34 mouse cellular contexts compared by ENCODE assay signal in the genomic region with DNA sequence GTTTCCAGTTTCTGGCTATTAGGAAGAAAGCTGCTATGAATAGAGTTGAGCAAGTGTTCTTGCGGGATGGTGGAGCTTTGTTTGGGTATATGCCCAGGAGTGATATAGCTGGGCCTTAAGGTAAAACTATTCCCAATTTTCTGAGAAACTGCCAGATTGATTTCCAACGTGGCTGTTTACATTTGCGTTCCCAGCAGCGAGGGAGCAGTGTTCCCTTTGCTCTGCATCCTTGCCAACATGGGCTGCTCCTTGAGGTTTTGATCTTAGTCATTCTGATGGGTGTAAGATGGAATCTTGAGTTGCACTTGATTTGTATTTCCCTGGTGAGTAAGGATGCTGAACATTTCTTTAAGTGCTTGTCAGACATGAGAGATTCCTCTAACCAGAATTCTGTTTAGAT.
"Had no signal": no experiment of that assay in that cellular context is flagged by ENCODE, and none has a peak within 500 bp of the region (broad histone marks: within the 10 kb centered on the region; RNA-seq: fewer than 3 reads in every experiment).

No protein-coding gene starts in this region.

- H3K9ac ChIP-seq: heart, embryonic 12.5 days; heart, embryonic 13.5 days; heart, embryonic 15.5 days; hindbrain, embryonic 12.5 days; hindbrain, embryonic 13.5 days; hindbrain, embryonic 14.5 days; hindbrain, embryonic 15.5 days; intestine, embryonic 15.5 days; kidney, embryonic 15.5 days had no signal

- H3K36me3 ChIP-seq: heart, embryonic 12.5 days; heart, embryonic 13.5 days; heart, embryonic 15.5 days; hindbrain, embryonic 10.5 days; hindbrain, embryonic 12.5 days; hindbrain, embryonic 13.5 days; hindbrain, embryonic 15.5 days; intestine, embryonic 15.5 days; kidney, embryonic 15.5 days had no signal

- H3K27me3 ChIP-seq: heart, embryonic 13.5 days; heart, embryonic 15.5 days; hindbrain, embryonic 12.5 days; hindbrain, embryonic 13.5 days; intestine, embryonic 15.5 days; kidney, embryonic 15.5 days had no signal

- ATAC-seq: hindbrain, embryonic 16.5 days; hindbrain, postnatal 0 days; inflammation-experienced regulatory T-cells, adult 6 months; intestine, embryonic 15.5 days; intestine, embryonic 16.5 days; intestine, postnatal 0 days had no signal

- H3K4me2 ChIP-seq: heart, embryonic 11.5 days; heart, embryonic 12.5 days; heart, embryonic 13.5 days; heart, embryonic 15.5 days; hindbrain, embryonic 12.5 days; hindbrain, embryonic 13.5 days; hindbrain, embryonic 14.5 days; hindbrain, embryonic 15.5 days; intestine, embryonic 15.5 days; kidney, embryonic 15.5 days had no signal

- DNase-seq: heart, postnatal 10 days; heart, postnatal 14 days; heart, postnatal 36 days; heart, postnatal 4 days; kidney, adult 11 months; kidney, adult 18-20 months; kidney, adult 2 months; kidney, adult 8-10 months; kidney, adult 9 months; kidney, postnatal 10 days; kidney, postnatal 14 days; kidney, postnatal 25 days; kidney, postnatal 36 days; kidney, postnatal 4 days; layer of hippocampus, adult 9-11 months; layer of hippocampus, postnatal 36 days had no signal

- H3K27ac ChIP-seq: heart, embryonic 13.5 days; heart, embryonic 15.5 days; hindbrain, embryonic 10.5 days; hindbrain, embryonic 12.5 days; hindbrain, embryonic 13.5 days; hindbrain, embryonic 14.5 days; hindbrain, embryonic 15.5 days; hindbrain, postnatal 0 days; intestine, embryonic 15.5 days; kidney, embryonic 15.5 days; kidney, postnatal 0 days; layer of hippocampus, adult 2 months had no signal

- H3K9me3 ChIP-seq: heart, embryonic 12.5 days; heart, embryonic 13.5 days; heart, embryonic 15.5 days; hindbrain, embryonic 10.5 days; hindbrain, embryonic 12.5 days; hindbrain, embryonic 13.5 days; hindbrain, embryonic 15.5 days; intestine, embryonic 15.5 days; kidney, embryonic 15.5 days had no signal

- H3K4me3 ChIP-seq: heart, embryonic 12.5 days; heart, embryonic 13.5 days; heart, embryonic 15.5 days; hindbrain, embryonic 10.5 days; hindbrain, embryonic 12.5 days; hindbrain, embryonic 13.5 days; hindbrain, embryonic 15.5 days; intestine, embryonic 15.5 days; kidney, embryonic 15.5 days; layer of hippocampus, adult 2 months had no signal

- H3K4me1 ChIP-seq: heart, embryonic 12.5 days; heart, embryonic 13.5 days; heart, embryonic 15.5 days; hindbrain, embryonic 10.5 days; hindbrain, embryonic 12.5 days; hindbrain, embryonic 13.5 days; hindbrain, embryonic 15.5 days; intestine, embryonic 15.5 days; kidney, embryonic 15.5 days had no signal
